Mouse (Mus musculus): ENCODE data around the gene Ddx49.

DNA sequence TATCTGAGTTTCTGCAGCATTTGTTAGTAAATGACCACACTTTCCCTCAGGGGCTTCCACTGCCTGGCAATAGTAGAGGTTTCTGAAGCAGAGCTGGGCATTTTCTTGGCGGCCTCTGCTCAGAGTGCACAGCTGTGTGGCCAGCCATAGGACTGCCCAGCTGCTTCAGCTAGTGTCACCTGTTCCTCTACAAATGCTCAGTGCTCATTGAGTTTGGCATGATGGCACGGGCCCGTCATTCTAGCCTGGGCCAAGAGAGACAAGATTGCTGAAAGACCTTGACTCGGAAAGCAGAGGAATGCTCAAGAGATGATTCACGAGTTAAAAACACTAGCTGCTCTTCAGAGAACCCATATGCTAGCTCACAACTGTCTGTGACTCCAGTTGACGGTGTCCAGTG, 55.7 kb downstream of the Ddx49 start:
- TF ChIP-seq CTCF (IDR thresholded peaks at IDR 0.05; ENCODE audit: insufficient read depth, low read depth, low read length) (no peak), POLR2A (IDR thresholded peaks at IDR 0.05; ENCODE audit: insufficient read depth, low read depth, low read length) (no peak)

Data from olfactory bulb, adult 2 months (tissue).